Mouse (Mus musculus) hindbrain, postnatal 0 days (tissue): ENCODE measurements around the gene B3gntl1. TPM values are rescaled to one million over a fixed set of nuclear protein-coding genes. Genes with fewer than 3 reads are reported as not detected.

ENCODE experiments used
- ATAC-seq: fragments of 200-750 bp; cut with Nextera tagmentation; 2 replicates; pipeline ENCODE4 v1.8.0; 2017; ENCODE audit warnings: mild to moderate bottlenecking, moderate TSS enrichment, moderate library complexity
- DNase-seq: peaks from one replicate; pipeline ENCODE4 v3.0.0-alpha.2; 2015; ENCODE audit warnings: low spot score
- H3K27ac ChIP-seq: fragments of 300-500 bp; sonication (generic); 2 replicates; pipeline ENCODE4 v1.5.1; 2014; ENCODE audit warnings: mild to moderate bottlenecking
- H3K27me3 ChIP-seq: fragments of 300-500 bp; sonication (generic); 2 replicates; pipeline ENCODE4 v1.6.1; 2014; ENCODE audit warnings: low read length, mixed read lengths; ENCODE audit not compliant: insufficient read depth
- H3K36me3 ChIP-seq: fragments of 300-500 bp; sonication (generic); 2 replicates; pipeline ENCODE4 v1.6.1; 2014; ENCODE audit warnings: low read length, mixed read lengths; ENCODE audit not compliant: insufficient read depth
- H3K4me1 ChIP-seq: fragments of 300-500 bp; sonication (generic); 2 replicates; pipeline ENCODE4 v1.6.1; 2014; ENCODE audit warnings: antibody characterized with exemption, low read length, mixed read lengths; ENCODE audit not compliant: insufficient read depth
- H3K4me2 ChIP-seq: fragments of 300-500 bp; sonication (generic); 2 replicates; pipeline ENCODE4 v1.6.1; 2014; ENCODE audit warnings: low read depth, mild to moderate bottlenecking, low read length, moderate library complexity, mixed read lengths
- H3K4me3 ChIP-seq: fragments of 300-500 bp; sonication (generic); 2 replicates; pipeline ENCODE4 v1.5.1; 2014; ENCODE audit warnings: low read length
- H3K9ac ChIP-seq: fragments of 300-500 bp; sonication (generic); replicated peaks from 2 replicates; pipeline ENCODE4 v1.6.1; 2014; ENCODE audit warnings: mild to moderate bottlenecking, low read length, moderate library complexity, mixed read lengths
- H3K9me3 ChIP-seq: fragments of 300-500 bp; sonication (generic); 2 replicates; pipeline ENCODE4 v1.6.1; 2016; ENCODE audit warnings: low read length, mixed read lengths
- CTCF ChIP-seq: IDR thresholded peaks from 2 replicates; pipeline ENCODE4 v1.5.1; 2016; ENCODE audit warnings: antibody characterized with exemption, control low read depth, low read depth
- WGBS: fragments of 180-500 bp; shearing (Covaris S2); extraction: QIAGEN DNeasy Blood & Tissue Kit; methylation state at CpG from one replicate; pipeline ENCODE4 v1.1.7; 2014; 5-methylcytosine and 5-hydroxymethylcytosine counted together
- polyA plus RNA-seq: library from polyadenylated mRNA; unstranded; fragments of >200 nt; fragmentation: Nextera tagmentation; extraction: Ambion mirVana; gene quantifications from 2 replicates; pipeline ENCODE4 v1.2.1, GENCODE M21; 2015
- total RNA-seq: library from RNA; depleted of rRNA; stranded (reverse); fragments of >200 nt; gene quantifications from 2 replicates; pipeline ENCODE4 v1.2.3, GENCODE M21; 2014

The B3gntl1 gene
- total and polyA plus RNA-seq, 2 experiments from 2014 or later: 6.0 to 11.0 TPM

DNA sequence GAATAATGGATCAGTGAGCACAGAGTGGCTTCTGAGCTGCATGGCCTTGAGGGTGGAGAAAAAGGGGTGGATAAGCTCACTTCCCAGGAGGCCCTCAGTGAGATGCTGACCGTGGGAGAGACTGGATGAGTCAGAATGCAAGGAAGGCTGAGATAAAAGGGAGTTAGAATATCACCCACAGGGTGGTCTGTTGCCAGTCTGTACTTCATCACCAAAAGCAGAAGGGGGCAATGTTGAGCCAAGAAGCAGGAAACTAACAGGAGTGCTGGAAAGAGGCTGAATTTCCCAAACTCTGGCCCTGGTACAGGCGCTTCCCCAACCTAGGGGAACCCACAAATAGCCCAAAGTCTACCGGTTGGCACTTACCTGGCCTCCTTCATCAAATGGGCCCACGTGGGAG is 42.5 kb downstream of the B3gntl1 start:
- no peak for ATAC-seq
- TF ChIP-seq CTCF: peak; percentile 58

DNA sequence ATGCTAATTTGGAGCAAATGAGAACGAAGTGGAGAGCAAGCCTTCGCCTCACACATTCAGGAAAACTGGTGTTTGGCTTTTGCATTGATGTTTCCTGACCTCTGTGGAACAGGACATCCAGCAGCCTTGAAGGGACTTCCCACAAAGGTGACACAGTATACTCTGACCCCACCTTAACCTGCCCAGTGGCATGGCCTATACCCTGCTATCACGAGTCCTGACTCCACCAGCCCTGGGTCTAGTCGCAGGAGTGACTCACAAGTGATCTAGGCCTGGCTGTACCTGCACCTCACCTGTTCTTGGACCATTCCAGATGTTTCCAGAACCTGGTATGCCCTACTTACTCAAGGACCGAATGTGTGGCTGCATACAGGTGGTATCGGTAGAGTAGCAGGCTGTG is 43.4 kb downstream of the B3gntl1 start:
- TF ChIP-seq CTCF: no peak
- no peak overlapping the region for H3K9ac ChIP-seq
- H3K4me3 ChIP-seq: no peak overlapping the region
- H3K9me3 ChIP-seq: no peaks in the 10 kb centered on the region
- H3K4me2 ChIP-seq: no peak overlapping the region
- DNase-seq (no peak), ATAC-seq (no peak)
- H3K36me3 ChIP-seq: 0 out of 2 replicates have a peak, but pooled peaks cover 4% of the 10 kb centered on the region
- no peaks in the 10 kb centered on the region for H3K27me3 ChIP-seq
- H3K4me1 ChIP-seq: no peaks in the 10 kb centered on the region
- no peak overlapping the region for H3K27ac ChIP-seq
- 94% methylated on average over 6 of the region's 6 CpGs for WGBS

More for the DNA sequence above, 42.5 kb downstream of the B3gntl1 start:
- WGBS: 75% methylated on average over 4 of the region's 4 CpGs
- Histone ChIP-seq H3K9ac (no peak overlapping the region), H3K4me3 (no peak overlapping the region), H3K27me3 (no peaks in the 10 kb centered on the region), H3K36me3 (0 out of 2 replicates have a peak, but pooled peaks cover 4% of the 10 kb centered on the region), H3K4me1 (no peaks in the 10 kb centered on the region), H3K27ac (no peak overlapping the region), H3K4me2 (no peak overlapping the region), H3K9me3 (no peaks in the 10 kb centered on the region)
- peak; percentile 25 for DNase-seq

DNA sequence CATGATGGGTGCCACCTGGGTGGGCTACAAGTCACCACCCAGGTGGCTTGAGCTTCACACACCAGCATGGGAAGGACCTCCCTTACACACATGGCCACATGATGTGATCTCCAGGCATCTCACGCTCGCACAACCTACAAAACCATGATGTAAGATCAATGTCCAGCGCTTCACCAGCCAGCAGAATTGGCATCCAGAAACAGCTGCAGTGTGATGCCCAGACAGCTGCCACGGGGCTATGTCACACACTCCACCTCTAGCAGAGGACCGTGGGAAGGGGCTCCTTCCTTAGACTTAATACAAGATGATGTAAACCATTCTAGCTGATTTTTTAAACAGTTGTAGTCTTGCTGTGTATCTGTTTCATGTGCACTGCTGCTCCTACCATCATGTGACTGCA is 45.4 kb downstream of the B3gntl1 start:
- H3K9ac ChIP-seq: no peak overlapping the region
- H3K27ac ChIP-seq: no peak overlapping the region
- 87% methylated on average over 5 of the region's 5 CpGs for WGBS
- DNase-seq: no peak
- TF ChIP-seq CTCF: no peak
- H3K4me1 ChIP-seq: no peaks in the 10 kb centered on the region
- no peaks in the 10 kb centered on the region for H3K27me3 ChIP-seq
- H3K4me3 ChIP-seq: no peak overlapping the region
- no peak overlapping the region for H3K4me2 ChIP-seq
- H3K36me3 ChIP-seq: peaks cover 14% of the 10 kb centered on the region; the same call in 1 of the 2 replicates
- ATAC-seq: no peak
- H3K9me3 ChIP-seq: no peaks in the 10 kb centered on the region

DNA sequence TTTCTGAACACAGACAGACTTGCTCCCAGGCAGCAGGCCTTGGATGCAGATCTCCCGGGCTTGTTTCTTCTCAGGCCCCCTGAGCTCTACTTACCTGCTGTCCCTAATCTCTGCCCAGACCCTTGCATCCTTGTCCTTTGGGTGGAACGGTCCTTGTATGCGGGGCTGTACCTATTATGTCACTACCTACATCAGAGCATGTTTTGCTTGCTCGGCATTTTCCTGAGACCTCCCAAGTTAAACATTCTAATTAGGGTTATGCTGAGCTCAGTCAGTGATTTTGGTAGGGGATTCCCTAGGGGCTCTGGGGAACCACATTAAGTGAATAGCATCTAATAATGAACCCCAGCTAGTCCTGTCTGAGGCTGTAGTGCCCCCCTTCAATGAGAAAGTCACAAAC is 47.9 kb downstream of the B3gntl1 start:
- DNase-seq (no peak), ATAC-seq (no peak)
- WGBS: 85% methylated on average over 4 of the region's 4 CpGs
- H3K9me3 ChIP-seq: no peaks in the 10 kb centered on the region
- no peak overlapping the region for H3K9ac ChIP-seq
- H3K27me3 ChIP-seq: no peaks in the 10 kb centered on the region
- H3K27ac ChIP-seq: no peak overlapping the region
- TF ChIP-seq CTCF: no peak
- no peak overlapping the region for H3K4me3 ChIP-seq
- no peaks in the 10 kb centered on the region for H3K4me1 ChIP-seq
- peaks cover 15% of the 10 kb centered on the region; the same call in 1 of the 2 replicates for H3K36me3 ChIP-seq
- no peak overlapping the region for H3K4me2 ChIP-seq

DNA sequence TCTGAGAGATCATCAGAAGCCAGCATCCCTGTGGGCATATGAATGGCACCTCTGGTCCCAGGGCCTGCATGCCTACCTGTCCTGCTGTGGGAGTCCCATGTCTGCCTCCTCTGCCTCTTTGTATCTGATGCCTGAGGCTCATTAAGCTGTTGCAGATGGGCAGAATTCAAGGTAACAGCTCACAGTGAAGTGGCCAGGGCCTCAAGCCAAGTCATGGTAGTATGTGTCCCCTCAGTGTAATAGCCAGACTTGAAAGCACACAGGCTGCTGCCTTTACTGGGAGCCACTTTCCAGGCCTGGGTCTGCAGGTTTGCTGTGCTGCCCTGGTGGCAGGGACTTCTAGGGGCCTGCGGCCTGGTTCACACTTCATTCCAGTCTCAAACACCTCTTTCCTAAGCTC is 55.6 kb downstream of the B3gntl1 start:
- DNase-seq (no peak), ATAC-seq (no peak)
- Histone ChIP-seq H3K9ac (no peak overlapping the region), H3K36me3 (peaks cover 23% of the 10 kb centered on the region), H3K4me2 (no peak overlapping the region), H3K9me3 (no peaks in the 10 kb centered on the region), H3K27me3 (no peaks in the 10 kb centered on the region), H3K4me1 (no peaks in the 10 kb centered on the region), H3K4me3 (no peak overlapping the region), H3K27ac (no peak overlapping the region)
- WGBS: 85% methylated on average over 1 of the region's 1 CpGs
- TF ChIP-seq CTCF: no peak

DNA sequence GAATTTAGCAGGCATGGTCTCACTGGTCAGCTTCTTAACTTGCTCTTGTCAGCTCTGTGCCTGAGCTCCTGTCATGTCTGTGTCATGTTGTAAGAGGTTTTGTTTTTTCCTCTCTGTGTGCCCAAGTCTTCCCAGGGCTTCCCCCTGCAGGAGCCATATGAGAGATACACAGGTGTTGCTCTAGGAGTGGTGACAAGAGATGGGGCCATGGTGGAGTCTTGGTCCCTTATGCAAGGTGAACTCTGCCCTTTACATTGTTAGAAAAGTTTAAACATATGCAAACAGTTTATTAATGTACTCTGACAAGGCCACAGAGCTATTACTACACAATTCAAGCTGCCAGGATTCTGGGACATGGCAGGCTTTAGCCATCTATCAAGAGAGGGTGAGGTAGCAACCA is 56.5 kb downstream of the B3gntl1 start:
- Histone ChIP-seq H3K4me3 (no peak overlapping the region), H3K4me1 (no peaks in the 10 kb centered on the region), H3K9me3 (no peaks in the 10 kb centered on the region), H3K9ac (no peak overlapping the region), H3K4me2 (no peak overlapping the region), H3K27me3 (no peaks in the 10 kb centered on the region), H3K36me3 (peaks cover 23% of the 10 kb centered on the region), H3K27ac (no peak overlapping the region)
- DNase-seq (no peak), ATAC-seq (no peak)
- no peak for TF ChIP-seq CTCF

DNA sequence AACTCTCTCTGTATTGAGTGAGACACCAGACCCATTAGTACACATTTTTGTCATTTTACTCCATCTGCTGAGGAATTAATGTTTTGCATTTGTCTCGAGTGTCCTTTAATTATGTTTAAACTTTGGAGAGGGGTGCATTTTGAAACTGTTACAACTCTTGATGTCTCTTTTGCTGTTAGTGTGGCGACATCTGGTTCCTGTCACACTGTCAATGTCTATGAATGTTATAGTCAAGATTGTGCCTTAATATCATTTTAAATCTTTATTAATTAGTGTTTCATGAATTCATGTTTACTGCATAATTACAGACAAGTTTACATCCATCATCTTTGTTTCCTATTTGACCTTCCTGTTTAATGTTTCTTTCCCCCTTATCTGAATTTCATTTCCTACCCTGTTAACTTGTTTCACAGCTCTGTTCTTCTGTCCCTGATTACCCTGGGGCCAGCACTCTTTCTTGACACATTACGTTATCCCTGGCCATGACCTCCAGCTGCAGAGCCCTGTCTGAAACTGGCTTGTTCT is 56.9 kb downstream of the B3gntl1 start:
- H3K4me3 ChIP-seq: no peak overlapping the region
- TF ChIP-seq CTCF: no peak
- peaks cover 23% of the 10 kb centered on the region for H3K36me3 ChIP-seq
- no peak overlapping the region for H3K4me2 ChIP-seq
- DNase-seq (no peak), ATAC-seq (no peak)
- no peak overlapping the region for H3K27ac ChIP-seq
- no peaks in the 10 kb centered on the region for H3K27me3 ChIP-seq
- no peaks in the 10 kb centered on the region for H3K4me1 ChIP-seq
- whole genome bisulfite sequencing: 85% methylated on average over 3 of the region's 3 CpGs
- H3K9me3 ChIP-seq: no peaks in the 10 kb centered on the region
- H3K9ac ChIP-seq: no peak overlapping the region
